Mouse (Mus musculus) testis, postnatal 14 days (tissue): ENCODE data around the gene Elavl1.
"Not testable (repeated sequence)": the region's sequence is repeated elsewhere in the genome, so short reads cannot be mapped to it uniquely, and the experiment has no call there.

Experiments used
- DNase-seq: peaks from one replicate; pipeline ENCODE4 v3.0.0; 2021; ENCODE audit warnings: low spot score

Gene Elavl1

GRCm38 (mm10) chr8:4258233-4258632 lies 67.0 kb downstream of the Elavl1 start:
- DNase-seq, result peak; percentile 74

- no peak for DNase-seq
These were observed 67.9 kb downstream of the Elavl1 start for GRCm38 (mm10) chr8:4257350-4257749.

- no peak for DNase-seq
These were observed 68.3 kb downstream of the Elavl1 start for GRCm38 (mm10) chr8:4256911-4257310.

GRCm38 (mm10) chr8:4255471-4255870 lies 69.7 kb downstream of the Elavl1 start:
- DNase-seq, result not testable (repeated sequence)

- no peak for DNase-seq
These were observed 71.2 kb downstream of the Elavl1 start for GRCm38 (mm10) chr8:4254001-4254400.

GRCm38 (mm10) chr8:4252934-4253841 lies 72.0 kb downstream of the Elavl1 start, which contains the start of gene Snapc2:
TSS of gene Snapc2 (plus strand) at chr8:4253080.
- DNase-seq, result peak; percentile 95

GRCm38 (mm10) chr8:4252116-4252760 lies 73.0 kb downstream of the Elavl1 start:
- DNase-seq, result no peak

- peak; percentile 81 for DNase-seq
These were observed 74.8 kb downstream of the Elavl1 start for GRCm38 (mm10) chr8:4250306-4250970.

- DNase-seq, result peak; percentile 57
These were observed 76.0 kb downstream of the Elavl1 start for GRCm38 (mm10) chr8:4249213-4249612.

GRCm38 (mm10) chr8:4247951-4248540 lies 77.2 kb downstream of the Elavl1 start, which contains the start of gene Tgfbr3l:
TSS of gene Tgfbr3l (plus strand) at chr8:4248214.
- DNase-seq, result no peak

- no peak for DNase-seq
These were observed 78.0 kb downstream of the Elavl1 start for GRCm38 (mm10) chr8:4247241-4247640.

- DNase-seq, result no peak
These were observed 79.5 kb downstream of the Elavl1 start for GRCm38 (mm10) chr8:4245737-4246136.

GRCm38 (mm10) chr8:4245061-4245460 lies 80.2 kb downstream of the Elavl1 start:
- no peak for DNase-seq

- no peak for DNase-seq
These were observed 85.9 kb downstream of the Elavl1 start for GRCm38 (mm10) chr8:4239193-4239890.

- DNase-seq, result peak; percentile 100
These were observed 86.6 kb downstream of the Elavl1 start, which contains the start of the genes Map2k7 and Gm49320 for GRCm38 (mm10) chr8:4238434-4239192. TSS of gene Map2k7 (plus strand) at chr8:4238740. TSS of gene Gm49320 (plus strand) at chr8:4238865.

- no peak for DNase-seq
These were observed 87.3 kb downstream of the Elavl1 start for GRCm38 (mm10) chr8:4237814-4238433.
